Comparison of ENCODE assay signal across 9 mouse cellular contexts in the genomic region with DNA sequence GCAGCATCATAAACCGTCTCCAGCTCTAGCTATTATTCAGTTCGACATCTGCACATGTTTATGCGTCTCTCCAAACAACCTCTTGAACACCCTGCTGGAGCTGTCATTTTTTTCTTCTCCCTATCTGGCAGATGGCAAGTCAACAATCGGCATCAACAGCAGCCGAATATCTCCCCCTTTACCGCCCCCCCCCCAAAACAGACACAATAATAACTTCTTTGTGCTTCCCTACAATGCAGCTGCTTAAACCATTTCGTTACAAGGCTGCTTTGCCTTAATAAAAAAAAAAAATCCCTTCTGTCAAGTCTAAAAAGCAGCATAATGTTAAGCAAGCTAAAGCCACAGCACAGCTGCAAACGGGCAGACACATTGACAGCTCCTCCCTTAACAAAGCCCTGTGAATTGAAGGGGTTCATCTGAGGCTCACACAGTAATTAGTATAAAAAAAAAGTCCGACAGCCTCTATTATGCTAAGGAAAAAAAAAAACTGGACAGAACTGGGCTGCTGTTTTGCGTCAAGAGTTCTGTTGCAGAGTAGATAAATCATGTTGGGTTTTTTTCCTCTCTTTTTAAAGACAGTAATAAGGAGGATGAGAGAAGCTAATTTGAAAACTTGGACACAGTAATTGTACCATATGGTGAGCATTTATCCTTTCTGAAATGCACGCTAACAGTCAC.
DNase-seq lines count a peak whose midpoint lies in the region; ATAC-seq and TF ChIP-seq lines count a peak whose summit lies in the region.
"Had no signal": no experiment of that assay in that cellular context is flagged by ENCODE, and none has a peak within 500 bp of the region (broad histone marks: within the 10 kb centered on the region; RNA-seq: fewer than 3 reads in every experiment).

No protein-coding gene starts in this region.

- H3K9ac ChIP-seq in forebrain, embryonic 15.5 days (replicated peaks): peak overlapping the region; percentile 33; the same call in 1 of the 2 replicates

- TF ChIP-seq POLR2A in myocyte (IDR thresholded peaks at IDR 0.05; ENCODE audit: insufficient read length, low read depth): no peak

- peaks cover 4% of the 10 kb centered on the region for H3K79me2 ChIP-seq in myocyte (ENCODE audit: control insufficient read depth, insufficient read depth)

- no peak overlapping the region for H3ac ChIP-seq in myocyte (ENCODE audit: control insufficient read depth, insufficient read length)

- no peaks in the 10 kb centered on the region for H3K9me3 ChIP-seq in forebrain, embryonic 15.5 days
- H3K9me3 ChIP-seq: megakaryocyte, embryonic 14.5 days had no signal

- H3K36me3 ChIP-seq in forebrain, embryonic 15.5 days: no peaks in the 10 kb centered on the region
- H3K36me3 ChIP-seq in myocyte (ENCODE audit: control insufficient read depth, insufficient read depth): no peaks in the 10 kb centered on the region

- intact Hi-C loops in heart, postnatal 36 days (cut with DNase I): no loop called here

- H3K27ac ChIP-seq in layer of hippocampus, adult 2 months: peak overlapping the region; percentile 84
- peak overlapping the region; percentile 94 for H3K27ac ChIP-seq in forebrain, embryonic 15.5 days (replicated peaks)

- H3K4me3 ChIP-seq in layer of hippocampus, adult 2 months: peak overlapping the region; percentile 33
- peak overlapping the region; percentile 13; the same call in 1 of the 2 replicates for H3K4me3 ChIP-seq in forebrain, embryonic 15.5 days
- no peak overlapping the region for H3K4me3 ChIP-seq in myocyte
- H3K4me3 ChIP-seq: megakaryocyte, embryonic 14.5 days had no signal

- H3K4me2 ChIP-seq in forebrain, embryonic 15.5 days (replicated peaks): peak overlapping the region; percentile 29
- peak overlapping the region; percentile 32 for H3K4me2 ChIP-seq in myocyte (ENCODE audit: low read depth)

- H3K27me3 ChIP-seq in forebrain, embryonic 15.5 days: no peaks in the 10 kb centered on the region
- H3K27me3 ChIP-seq in myocyte (ENCODE audit: control insufficient read depth, insufficient read depth, insufficient read length): no peaks in the 10 kb centered on the region
- H3K27me3 ChIP-seq: megakaryocyte, embryonic 14.5 days had no signal

- TF ChIP-seq CTCF in layer of hippocampus, adult 2 months (conservative IDR thresholded peaks at IDR 0.05): no peak

- no peak for DNase-seq in layer of hippocampus, adult 2 months (ENCODE audit: low spot score in 2 of 2)
- DNase-seq in layer of hippocampus, postnatal 25 days (ENCODE audit: extremely low spot score in 1 of 2, low spot score in 1 of 2): no peak
- peak; percentile 65 for DNase-seq in embryo, embryonic 11 days
- DNase-seq in adipocyte (ENCODE audit: low spot score): no peak
- no peak for DNase-seq in urinary bladder, postnatal 10 days (ENCODE audit: low spot score)
- no peak for DNase-seq in heart, postnatal 36 days

- peaks cover 35% of the 10 kb centered on the region for H3K4me1 ChIP-seq in forebrain, embryonic 15.5 days

- ATAC-seq in forebrain, embryonic 15.5 days (replicated peaks): peak; percentile 94

- WGBS in forebrain, embryonic 15.5 days: 1% methylated on average over 11 of the region's 11 CpGs

TF ChIP-seq in myocyte, 11 proteins besides CTCF, POLR2A, EP300 and RAD21:
- TF ChIP-seq REST (IDR thresholded peaks at IDR 0.05; ENCODE audit: insufficient read depth, insufficient read length) (no peak), MYOD1 (IDR thresholded peaks at IDR 0.05; ENCODE audit: control insufficient read depth in 1 of 3, insufficient read length in 2 of 3, low read depth in 2 of 3) (peak; percentile 5 to 54 (median 50)), MYOG (IDR thresholded peaks at IDR 0.05; ENCODE audit: control insufficient read depth in 1 of 3, insufficient read depth in 1 of 3, insufficient read length in 2 of 3, low read depth in 2 of 3) (no peak), TCF12 (IDR thresholded peaks at IDR 0.05; ENCODE audit: insufficient read depth, poor library complexity, severe bottlenecking) (no peak), USF1 (IDR thresholded peaks at IDR 0.05; ENCODE audit: low read depth) (no peak), TCF3 (IDR thresholded peaks at IDR 0.05; ENCODE audit: insufficient read length, low read depth) (no peak), E2F4 (IDR thresholded peaks at IDR 0.05; ENCODE audit: insufficient read depth) (no peak), POLR2AphosphoS2 (IDR thresholded peaks at IDR 0.05; ENCODE audit: insufficient read length, low read depth) (no peak), SRF (IDR thresholded peaks at IDR 0.05; ENCODE audit: control insufficient read depth, insufficient read length, low read depth) (no peak)
